Mouse (Mus musculus) adrenal gland, postnatal 4 days (tissue): ENCODE data around the gene Galnt9. TPM values are rescaled to one million over a fixed set of nuclear protein-coding genes. Genes with fewer than 3 reads are reported as not detected.

ENCODE experiments used
- DNase-seq, 2 experiments: peaks; one replicate each; pipeline ENCODE4 v3.0.0; 2021 to 2022; ENCODE audit warnings: low spot score in 2 of 2, mixed read lengths in 2 of 2
- long read RNA-seq, 2 experiments: library from polyadenylated mRNA; stranded (forward); transcript quantifications; one replicate each; pipeline ENCODE4 v2.0.0; 2021
- total RNA-seq, 2 experiments: library from RNA; stranded (reverse); gene quantifications; 2 replicates each; pipeline ENCODE4 v1.2.3; 2021

Galnt9 gene
- under 1 TPM; 0.76 to 0.85 TPM for total RNA-seq
- long read RNA-seq, experiment 1, partial matches to known transcripts, result 1 of 1 reads
- long read RNA-seq, experiment 1, other reads (novel, unspliced or antisense), result 0 of 1 reads
- long read RNA-seq, experiment 2, partial matches to known transcripts, result 1 of 4 reads
- long read RNA-seq, experiment 2, other reads (novel, unspliced or antisense), result 0 of 4 reads

GRCm38 (mm10) chr5:110543951-110544690 is at the start of gene Galnt9:
Galnt9 (plus strand) TSS chr5:110544355.
- peak; percentile 44 to 60 for DNase-seq

- no peak for DNase-seq
These were observed 49.8 kb upstream of the Galnt9 start for GRCm38 (mm10) chr5:110494396-110494795.

GRCm38 (mm10) chr5:110495051-110495450 is 49.1 kb upstream of the Galnt9 start:
- DNase-seq, result no peak

GRCm38 (mm10) chr5:110497556-110497955 is 46.6 kb upstream of the Galnt9 start:
- no peak for DNase-seq

GRCm38 (mm10) chr5:110498071-110498470 is 46.1 kb upstream of the Galnt9 start:
- no peak for DNase-seq

- DNase-seq, result no peak
These were observed 43.9 kb upstream of the Galnt9 start for GRCm38 (mm10) chr5:110500233-110500632.

- no peak for DNase-seq
These were observed 40.8 kb upstream of the Galnt9 start for GRCm38 (mm10) chr5:110503361-110503760.

- DNase-seq, result no peak
These were observed 38.4 kb upstream of the Galnt9 start for GRCm38 (mm10) chr5:110505611-110506294.

GRCm38 (mm10) chr5:110506295-110506616 is 37.9 kb upstream of the Galnt9 start:
- no peak for DNase-seq

- DNase-seq, result no peak
These were observed 37.3 kb upstream of the Galnt9 start for GRCm38 (mm10) chr5:110506856-110507255.

GRCm38 (mm10) chr5:110507943-110508342 is 36.2 kb upstream of the Galnt9 start:
- no peak for DNase-seq

- DNase-seq, result no peak
These were observed 33.8 kb upstream of the Galnt9 start for GRCm38 (mm10) chr5:110510357-110510756.

- no peak for DNase-seq
These were observed 30.4 kb upstream of the Galnt9 start for GRCm38 (mm10) chr5:110513791-110514190.

GRCm38 (mm10) chr5:110514694-110515093 is 29.5 kb upstream of the Galnt9 start:
- DNase-seq, result no peak

GRCm38 (mm10) chr5:110516390-110516789 is 27.8 kb upstream of the Galnt9 start:
- DNase-seq, result no peak

GRCm38 (mm10) chr5:110518086-110518783 is 25.9 kb upstream of the Galnt9 start:
- no peak for DNase-seq

GRCm38 (mm10) chr5:110520974-110521373 is 23.2 kb upstream of the Galnt9 start:
- no peak for DNase-seq

GRCm38 (mm10) chr5:110521822-110522221 is 22.3 kb upstream of the Galnt9 start:
- DNase-seq, result no peak

- no peak for DNase-seq
These were observed 20.9 kb upstream of the Galnt9 start for GRCm38 (mm10) chr5:110523296-110523695.

GRCm38 (mm10) chr5:110525701-110526100 is 18.5 kb upstream of the Galnt9 start:
- no peak for DNase-seq

- no peak for DNase-seq
These were observed 17.6 kb upstream of the Galnt9 start for GRCm38 (mm10) chr5:110526556-110526955.

- no peak for DNase-seq
These were observed 13.1 kb upstream of the Galnt9 start for GRCm38 (mm10) chr5:110531091-110531490.
